Mouse (Mus musculus) 3T3-L1 (cell line): ENCODE measurements around the gene Dpysl5.
A peak's percentile ranks its signal among the peaks of the same experiment; 100 is the strongest.

Experiments used
- DNase-seq: peaks from one replicate; pipeline ENCODE4 v3.0.0-alpha.2; 2015; ENCODE audit warnings: low read depth, low spot score

The Dpysl5 gene

DNA sequence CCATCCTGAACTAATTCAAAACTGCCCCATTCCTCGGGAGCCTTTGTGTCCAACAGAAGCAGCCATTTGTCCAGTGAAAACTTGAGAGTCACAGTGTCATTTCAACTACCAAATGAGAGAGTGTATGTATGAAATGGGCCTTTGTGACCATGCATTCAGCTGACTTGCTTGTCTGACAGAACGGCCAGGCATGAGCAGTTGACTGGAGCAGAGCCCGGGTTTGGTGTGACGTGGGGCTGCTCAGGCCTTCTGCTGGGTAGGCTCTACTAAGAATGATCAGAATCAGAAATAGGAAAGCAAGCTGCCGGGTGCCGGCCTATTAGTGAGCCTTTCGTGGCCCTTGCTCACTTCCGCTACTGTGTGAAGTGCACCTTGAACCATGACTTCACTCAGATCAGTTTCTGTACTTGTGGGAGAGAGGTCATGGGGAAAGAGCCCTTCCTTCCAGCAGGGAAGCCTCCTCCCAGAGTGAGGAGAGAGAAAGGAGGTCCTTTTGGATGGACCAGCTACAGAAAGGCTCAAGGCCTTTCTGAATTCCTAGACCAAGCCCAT, 107.5 kb downstream of the Dpysl5 start:
- DNase-seq = no peak

- no peak for DNase-seq
Measured at GRCm38 (mm10) chr5:30822689-30823088, 111.3 kb downstream of the Dpysl5 start.

DNA sequence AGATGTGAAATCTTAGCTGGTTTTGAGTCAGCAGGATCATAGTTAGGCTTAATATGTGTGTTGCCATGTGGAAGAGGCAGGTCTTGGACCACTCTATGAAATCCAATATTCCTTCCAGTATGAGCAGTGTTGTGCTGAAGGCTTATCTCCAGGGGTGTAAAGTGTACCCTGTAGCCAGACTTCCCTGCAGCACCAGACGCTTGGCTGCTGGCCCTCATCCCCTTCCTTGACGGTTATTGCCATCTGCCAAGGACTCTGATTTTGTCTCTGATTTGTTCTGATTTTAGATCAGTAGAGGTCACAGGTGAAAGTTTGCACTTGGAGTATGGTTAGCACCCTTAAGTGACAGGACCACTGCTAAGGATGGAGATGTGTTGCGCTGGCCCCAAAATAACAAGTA, 111.7 kb downstream of the Dpysl5 start:
- no peak for DNase-seq

- no peak for DNase-seq
Measured at GRCm38 (mm10) chr5:30824124-30824988, 113.0 kb downstream of the Dpysl5 start.

- DNase-seq = no peak
Measured at GRCm38 (mm10) chr5:30825166-30825565, 113.8 kb downstream of the Dpysl5 start.

DNA sequence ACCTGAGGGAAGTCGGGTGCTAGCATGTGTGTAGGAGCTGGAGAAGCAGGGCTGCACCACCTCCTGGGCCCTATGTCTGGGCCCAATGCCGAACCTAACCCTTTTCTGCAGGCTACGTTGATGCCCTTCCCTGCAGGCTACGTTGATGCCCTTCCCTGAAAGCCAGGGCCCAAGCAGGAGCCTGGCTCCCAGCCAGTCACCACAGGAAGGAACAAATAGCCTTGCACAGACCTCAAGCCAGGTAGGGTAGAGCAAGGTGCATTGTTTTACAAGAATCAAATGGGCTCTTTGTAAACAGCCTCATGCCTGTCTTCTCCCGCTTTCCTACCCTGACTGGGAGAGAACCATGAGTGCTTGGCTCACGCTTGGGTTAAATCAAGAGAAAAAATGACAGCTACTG, 114.5 kb downstream of the Dpysl5 start:
- DNase-seq = no peak

DNA sequence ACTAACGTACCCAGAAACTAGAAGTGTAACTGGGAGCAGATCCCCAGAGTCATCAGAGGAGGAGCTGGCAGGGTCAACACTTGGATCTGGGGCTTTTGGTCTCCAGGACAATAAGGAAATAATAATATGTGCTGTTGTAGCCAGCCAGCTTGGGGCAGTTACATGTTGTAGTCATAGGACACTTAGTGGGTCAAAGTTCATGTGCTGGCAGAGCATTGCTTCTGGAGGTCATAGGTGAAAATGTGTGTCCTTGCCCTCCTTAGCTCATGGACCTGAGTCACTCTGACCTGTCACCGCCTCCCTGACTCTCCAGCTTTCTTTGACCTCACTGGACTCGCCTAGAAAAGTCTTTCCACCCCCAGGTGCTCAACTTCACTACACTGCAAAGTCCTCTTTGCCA, 122.1 kb downstream of the Dpysl5 start:
- DNase-seq = peak; percentile 32

DNA sequence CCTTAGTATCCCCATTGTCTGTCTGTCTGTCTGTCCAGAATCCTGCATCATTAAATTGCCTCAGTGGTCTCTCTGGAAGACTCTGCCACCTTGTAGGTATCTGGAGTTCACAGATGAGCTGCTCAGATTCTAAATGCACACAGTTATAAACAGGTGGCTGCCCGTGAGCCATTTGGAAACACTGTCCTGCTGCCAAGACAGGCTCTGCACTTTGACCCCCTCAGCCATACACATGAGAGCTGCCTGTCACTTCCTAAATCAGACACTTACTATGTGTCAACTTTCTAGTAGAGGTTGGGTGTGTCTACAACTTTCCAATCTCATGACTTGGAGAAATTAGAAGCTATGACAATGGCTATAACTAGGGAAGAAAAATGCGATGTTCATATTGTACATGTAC, 128.4 kb downstream of the Dpysl5 start:
- no peak for DNase-seq

DNA sequence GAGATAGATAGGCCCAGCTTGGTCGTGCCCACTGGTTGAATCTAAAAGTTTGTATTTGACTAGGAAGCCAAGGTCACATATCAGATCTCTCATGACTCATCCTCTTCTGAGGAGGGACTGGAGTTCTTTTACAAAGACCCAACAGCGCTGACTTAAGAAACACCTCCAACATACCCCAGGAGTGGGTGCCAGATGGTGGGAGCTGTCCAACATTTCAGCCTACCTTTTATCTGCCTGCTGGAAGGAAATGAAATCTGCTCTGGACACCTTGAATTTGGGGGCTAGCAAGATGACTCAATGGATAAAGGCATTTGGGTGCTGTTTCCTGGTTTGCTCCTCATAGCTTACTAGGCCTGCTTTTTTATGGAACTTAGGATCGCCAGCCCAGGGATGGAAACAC, 130.5 kb downstream of the Dpysl5 start:
- peak; percentile 27 for DNase-seq
